9 mouse cellular contexts compared by ENCODE assay signal in genomic region chr6:4488349-4488748, GRCm38 (mm10). TPM values are rescaled to one million over a fixed set of nuclear protein-coding genes. Genes with fewer than 3 reads are reported as not detected.
DNase-seq lines count a peak whose midpoint lies in the region; ATAC-seq lines count a peak whose summit lies in the region.
"Had no signal": no experiment of that assay in that cellular context is flagged by ENCODE, and none has a peak within 500 bp of the region (broad histone marks: within the 10 kb centered on the region; RNA-seq: fewer than 3 reads in every experiment).

No protein-coding gene starts in this region.

- no peaks in the 10 kb centered on the region for H3K36me3 ChIP-seq in heart, embryonic 15.5 days
- H3K36me3 ChIP-seq: liver, embryonic 13.5 days had no signal

- H3K27ac ChIP-seq in heart, embryonic 15.5 days = peak overlapping the region; percentile 78

- H3K4me3 ChIP-seq in heart, embryonic 15.5 days = no peak overlapping the region
- H3K4me3 ChIP-seq: liver, embryonic 13.5 days had no signal

- H3K9me3 ChIP-seq in heart, embryonic 15.5 days (replicated peaks) = no peaks in the 10 kb centered on the region
- H3K9me3 ChIP-seq: liver, embryonic 13.5 days had no signal

- 3% methylated on average over 1 of the region's 1 CpGs for WGBS in heart, embryonic 15.5 days

- H3K9ac ChIP-seq in heart, embryonic 15.5 days = no peak overlapping the region
- H3K9ac ChIP-seq: liver, embryonic 13.5 days had no signal

- peak; percentile 78 for DNase-seq in urinary bladder, postnatal 14 days (ENCODE audit: low spot score)
- DNase-seq in urinary bladder, postnatal 25 days (ENCODE audit: low spot score) = no peak
- DNase-seq in kidney, postnatal 36 days = peak; percentile 54 to 61
- DNase-seq in ovary, adult 18-20 months (ENCODE audit: low spot score) = peak; percentile 37
- no peak for DNase-seq in B cell, adult 2 months
- no peak for DNase-seq in layer of hippocampus, postnatal 36 days
- DNase-seq in right cerebral cortex, postnatal 36 days (ENCODE audit: low spot score in 2 of 2) = no peak
- DNase-seq: liver, embryonic 13.5 days had no signal

- peak overlapping the region; percentile 17 for H3K4me2 ChIP-seq in heart, embryonic 15.5 days
- H3K4me2 ChIP-seq: liver, embryonic 13.5 days had no signal

- H3K4me1 ChIP-seq in heart, embryonic 15.5 days (replicated peaks) = peaks cover 24% of the 10 kb centered on the region
- H3K4me1 ChIP-seq: liver, embryonic 13.5 days had no signal

- H3K27me3 ChIP-seq in heart, embryonic 15.5 days = no peaks in the 10 kb centered on the region
- H3K27me3 ChIP-seq: liver, embryonic 13.5 days had no signal

- 0 out of 2 replicates have a peak, but pooled peaks have one; percentile 54 for ATAC-seq in heart, embryonic 15.5 days (replicated peaks; ENCODE audit: insufficient number of reproducible peaks, insufficient read depth, low FRiP score, low read depth)

RNA-seq across cellular contexts. Expression of gene Col1a2, which starts 16.3 kb away (rescaled TPM):
- 469 and 631 TPM in 2 replicates for polyA plus RNA-seq in heart, embryonic 15.5 days (2015; fragmentation: Nextera tagmentation; extraction: Ambion mirVana)
- total RNA-seq in layer of hippocampus, postnatal 36 days (2021) = 10 to 100 TPM; 10.7 to 19.2 TPM

Comparison
In these comparisons a context has a peak if more than half of its experiments do, and no peak if none do; other contexts are left out.
1. DNase-seq: peak in urinary bladder, postnatal 14 days (single experiment), kidney, postnatal 36 days (2 of 2) and ovary, adult 18-20 months (single experiment); none in urinary bladder, postnatal 25 days (single experiment), B cell, adult 2 months (0 of 2), layer of hippocampus, postnatal 36 days (0 of 2) and right cerebral cortex, postnatal 36 days (0 of 2).